Mouse (Mus musculus) kidney, adult 9 months (tissue): ENCODE measurements around the gene AC140267.1.

ENCODE experiments used
- DNase-seq: peaks from one replicate; pipeline ENCODE4 v3.0.0; 2022

AC140267.1 gene

GRCm38 (mm10) chr15:80235535-80235934 is at the start of gene AC140267.1:
TSS of gene AC140267.1 (plus strand) at chr15:80235835.
- no peak for DNase-seq

DNA sequence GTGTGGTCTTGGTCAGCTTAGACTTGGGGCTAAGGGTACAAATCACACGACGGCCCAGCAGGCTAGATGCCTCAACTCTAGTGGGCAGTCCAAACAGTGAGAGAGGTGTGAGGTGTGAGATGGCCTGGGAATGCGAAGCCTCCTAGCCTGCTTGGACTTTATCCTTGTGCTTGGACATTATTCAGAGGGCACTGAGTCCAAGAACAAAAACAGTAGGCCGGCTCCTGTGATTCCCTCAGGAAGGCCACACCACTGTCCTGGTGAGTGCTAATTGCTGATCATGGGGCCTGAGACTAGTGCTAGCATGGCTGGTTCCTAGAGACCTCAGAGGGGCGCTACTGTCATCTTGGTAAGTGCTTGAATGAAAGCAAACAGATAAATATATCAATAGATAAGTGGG is 46.7 kb upstream of the AC140267.1 start:
- DNase-seq: peak; percentile 94

- peak; percentile 88 for DNase-seq
These were observed 45.6 kb upstream of the AC140267.1 start for GRCm38 (mm10) chr15:80190075-80190474.

DNA sequence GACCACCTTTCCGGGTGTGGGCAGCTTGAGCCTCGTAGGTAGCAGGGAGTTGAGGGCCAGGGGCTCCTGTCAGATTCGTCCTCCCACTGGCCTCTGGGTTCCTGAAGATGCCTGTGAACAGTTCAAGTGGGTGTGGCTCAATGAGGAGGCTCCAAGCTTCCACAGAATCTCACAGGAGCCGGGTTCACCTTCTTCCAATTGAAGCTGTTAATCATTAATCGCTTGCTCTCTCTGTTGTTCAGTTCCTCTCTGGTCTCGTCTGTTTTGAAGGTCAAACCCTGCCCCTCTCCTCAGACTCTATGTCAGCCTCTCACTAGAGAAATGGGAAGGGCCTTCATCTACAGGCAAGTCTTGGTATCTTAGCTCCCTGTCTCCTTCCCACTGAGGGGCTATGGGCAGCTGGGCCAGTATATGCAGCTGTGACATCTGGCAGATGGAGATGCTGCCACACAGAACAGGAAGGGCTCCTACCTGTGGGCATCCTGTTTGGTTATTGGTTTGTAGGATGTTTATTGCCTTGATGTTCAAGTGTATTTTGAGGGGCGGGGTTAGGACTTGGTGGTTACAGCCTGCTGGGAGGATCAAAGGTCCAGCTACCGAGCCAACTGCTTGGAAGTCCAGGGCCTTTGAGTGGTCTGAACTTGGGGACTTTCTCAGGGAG is 43.9 kb upstream of the AC140267.1 start:
- peak; percentile 89 for DNase-seq

DNA sequence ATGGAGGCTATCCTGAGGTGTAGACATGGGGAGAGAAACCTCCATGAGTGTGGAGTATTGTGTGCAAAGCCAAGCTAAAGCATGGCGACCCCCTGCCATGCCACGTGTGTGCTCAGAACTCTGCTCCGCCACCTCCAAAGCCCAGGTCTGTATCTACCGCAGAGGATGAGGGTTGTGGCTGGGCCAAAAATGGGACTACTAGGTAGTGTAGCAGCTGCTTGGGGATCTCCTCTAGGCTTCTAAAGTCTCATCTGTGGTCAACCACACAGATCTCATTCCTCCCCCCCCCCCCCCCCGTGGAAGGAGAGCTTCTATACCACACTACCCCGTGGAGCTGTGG is 43.4 kb upstream of the AC140267.1 start:
- no peak for DNase-seq

DNA sequence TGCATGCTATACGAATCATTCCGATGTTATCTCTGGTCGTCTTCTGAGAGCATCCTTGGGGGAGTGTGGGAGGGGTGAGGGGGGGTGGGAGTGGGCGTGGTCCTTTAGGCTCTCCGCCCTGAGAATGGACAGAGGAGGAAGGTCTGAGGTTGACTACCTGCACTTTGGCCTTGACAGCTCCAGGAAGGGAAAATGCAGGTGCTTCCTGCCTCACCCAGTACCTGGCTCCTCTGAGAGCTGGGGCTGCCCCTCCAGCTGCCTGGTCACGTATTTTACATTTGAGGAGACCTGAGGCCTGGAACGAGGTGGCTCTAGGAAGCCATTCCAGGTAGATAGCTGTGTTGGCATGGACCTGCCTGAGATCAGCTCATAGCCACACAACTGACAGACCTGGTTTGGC is 42.8 kb upstream of the AC140267.1 start:
- peak; percentile 51 for DNase-seq

GRCm38 (mm10) chr15:80199556-80199955 is 36.1 kb upstream of the AC140267.1 start:
- no peak for DNase-seq

DNA sequence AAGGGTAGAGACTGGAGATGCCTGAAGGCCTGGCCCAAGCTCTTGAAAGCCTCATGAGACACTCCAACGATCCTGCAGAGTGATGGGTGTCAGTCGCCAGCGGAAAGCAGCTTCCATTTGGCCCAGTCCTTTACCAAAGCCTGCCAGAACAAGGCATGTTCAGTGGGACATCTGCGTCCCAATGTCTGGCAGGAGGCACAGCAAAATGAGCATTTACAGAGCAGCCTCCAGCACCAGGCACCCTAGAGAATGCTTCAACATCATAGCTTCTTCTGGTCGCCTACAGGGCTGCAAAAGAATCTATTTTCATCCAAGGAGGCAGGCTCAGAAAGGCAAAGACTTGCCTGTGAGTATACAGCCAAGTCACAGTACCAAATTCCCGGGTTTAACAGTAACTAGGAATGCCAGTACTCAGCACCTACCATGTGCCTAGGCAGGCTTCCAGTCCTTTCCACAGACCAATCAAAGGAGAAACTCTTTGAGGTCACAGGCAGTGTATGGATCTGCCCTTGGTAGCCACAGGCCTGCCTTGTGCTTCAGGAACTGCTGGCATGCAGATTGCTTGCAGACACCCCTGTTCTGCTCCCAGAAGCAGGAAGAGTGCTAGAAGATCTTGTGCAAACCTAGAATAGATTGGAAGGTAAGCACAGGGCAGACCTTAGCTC is 33.4 kb upstream of the AC140267.1 start:
- peak; percentile 69 for DNase-seq

DNA sequence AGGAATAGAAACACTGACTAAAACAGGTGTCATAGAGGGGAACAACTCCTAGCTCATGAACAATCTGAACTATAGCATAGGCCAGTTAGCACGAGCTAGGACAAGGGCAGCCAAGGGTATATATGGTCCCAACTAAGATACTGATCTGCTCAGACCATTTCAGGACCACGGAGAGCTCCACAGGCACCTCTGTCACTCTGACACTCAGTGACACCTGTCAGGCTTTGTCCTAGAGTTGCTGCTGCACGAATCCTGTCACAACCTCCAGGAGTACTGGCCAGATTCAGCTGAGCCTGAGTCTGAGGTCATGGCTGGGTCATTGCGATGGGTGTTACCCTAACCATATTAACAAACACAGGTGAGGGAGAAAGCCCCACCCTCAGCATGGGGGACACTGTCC is 32.2 kb upstream of the AC140267.1 start:
- no peak for DNase-seq

- no peak for DNase-seq
These were observed 29.5 kb upstream of the AC140267.1 start for GRCm38 (mm10) chr15:80206057-80206565.

GRCm38 (mm10) chr15:80208446-80208845 is 27.2 kb upstream of the AC140267.1 start:
- DNase-seq: peak; percentile 84

DNA sequence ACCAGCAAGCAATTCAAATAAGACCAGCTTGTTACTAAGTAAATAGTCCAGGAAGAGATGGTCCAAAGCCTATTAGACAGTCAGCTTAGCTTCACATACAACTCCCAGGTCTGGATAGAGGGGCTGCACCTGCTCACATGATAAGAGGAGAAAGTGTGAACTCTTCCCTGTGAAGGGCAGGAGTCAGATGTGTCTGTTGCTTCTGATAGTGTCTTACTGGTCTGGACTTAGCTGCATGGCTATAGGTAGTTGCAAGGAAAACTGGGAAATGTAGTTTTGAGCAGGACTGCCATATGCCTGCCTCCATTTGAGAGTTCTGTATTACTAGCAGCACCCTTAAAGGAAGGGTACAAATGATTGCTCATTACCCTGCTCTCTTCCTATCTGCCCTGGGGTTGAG is 21.9 kb upstream of the AC140267.1 start:
- DNase-seq: no peak

DNA sequence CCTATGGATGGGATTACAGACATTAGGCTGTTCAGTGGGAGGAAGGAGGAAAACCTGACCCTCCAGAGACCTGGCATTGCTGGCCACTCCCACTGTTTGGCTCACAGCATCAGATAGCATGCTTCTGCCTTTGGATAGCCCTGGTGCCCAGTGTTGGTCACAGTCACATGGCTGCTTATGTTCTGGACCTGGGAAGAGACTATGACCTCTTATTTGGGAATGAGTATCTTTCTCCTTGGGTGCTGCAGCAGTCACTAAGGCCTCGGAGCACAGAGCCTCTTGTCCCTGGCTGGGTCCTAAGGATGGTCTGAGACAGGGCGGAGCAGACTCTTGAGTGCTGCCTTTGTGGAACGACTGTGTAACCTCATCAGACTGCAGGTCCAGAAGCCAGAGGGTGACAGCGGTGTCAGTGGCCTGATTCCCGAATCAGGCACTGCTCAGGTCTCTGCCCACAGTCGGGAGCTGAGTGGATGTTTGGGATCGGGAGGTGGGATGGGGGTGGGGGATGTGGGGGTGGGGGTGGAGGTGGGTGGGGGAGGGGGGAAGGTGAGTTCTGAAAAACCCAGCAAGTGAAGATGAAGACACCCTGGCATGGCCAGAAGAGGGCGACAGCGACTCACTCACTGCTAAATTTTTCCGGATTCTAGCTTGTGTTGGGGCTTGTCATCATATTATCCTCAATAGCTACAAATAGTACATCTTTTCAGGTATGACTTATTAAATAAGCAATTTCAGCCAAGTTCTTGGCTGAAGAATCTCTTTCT is 19.7 kb upstream of the AC140267.1 start:
- DNase-seq: no peak

DNA sequence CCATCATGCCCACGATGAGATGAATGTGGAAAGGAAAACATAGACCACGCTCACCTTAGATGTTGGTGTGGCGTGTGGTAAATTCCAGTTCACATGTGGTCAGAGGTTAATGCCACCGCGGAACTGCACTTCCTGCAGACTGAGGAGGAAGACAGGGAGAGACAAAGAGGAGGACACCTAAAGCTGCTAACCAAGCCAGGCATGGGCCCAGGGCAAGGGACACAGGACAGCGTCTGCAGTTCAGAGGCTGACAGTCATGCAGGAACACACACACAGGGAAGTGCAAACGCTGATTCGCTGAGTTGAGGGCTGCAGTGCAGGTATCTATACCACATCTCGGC is 19.2 kb upstream of the AC140267.1 start:
- no peak for DNase-seq

DNA sequence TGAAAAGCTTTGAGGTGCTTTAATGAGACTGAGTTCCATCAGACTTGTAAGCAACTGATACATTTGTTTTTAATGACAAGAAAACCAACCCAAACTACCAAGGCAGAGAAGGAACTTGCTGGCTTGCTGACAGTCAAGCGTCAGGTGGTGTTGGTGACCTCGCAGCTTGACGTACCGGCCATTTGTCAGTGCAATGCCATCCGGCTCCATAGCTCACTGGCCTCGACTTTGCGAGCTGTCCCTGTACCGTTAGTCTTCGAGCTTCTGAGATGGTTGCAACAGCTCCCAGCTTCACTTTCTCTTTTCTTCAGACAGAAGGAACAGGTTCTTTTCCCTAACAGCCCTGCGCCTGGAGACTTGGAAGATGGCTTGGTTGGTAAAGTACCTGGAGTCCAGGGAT is 18.2 kb upstream of the AC140267.1 start:
- DNase-seq: no peak

DNA sequence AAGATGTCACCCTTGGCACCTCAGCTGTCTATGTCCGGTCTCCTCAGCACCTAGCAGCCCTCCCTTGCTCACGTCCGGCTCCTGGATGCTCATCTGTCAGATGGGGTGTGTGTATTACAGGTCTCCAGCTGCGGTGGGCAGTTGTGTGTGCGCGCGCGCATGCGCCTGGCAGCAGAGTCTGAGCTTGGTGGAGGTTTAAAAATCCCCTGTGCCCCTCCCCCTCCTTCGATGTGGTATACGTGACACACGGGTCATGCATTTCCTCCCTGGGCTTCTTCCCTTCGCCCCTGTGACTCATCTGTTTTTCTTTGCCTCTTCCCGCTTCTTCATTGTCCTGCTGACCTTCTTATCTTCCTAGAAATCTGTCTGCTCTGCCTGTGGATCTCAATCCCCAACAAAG is 16.4 kb upstream of the AC140267.1 start:
- no peak for DNase-seq

DNA sequence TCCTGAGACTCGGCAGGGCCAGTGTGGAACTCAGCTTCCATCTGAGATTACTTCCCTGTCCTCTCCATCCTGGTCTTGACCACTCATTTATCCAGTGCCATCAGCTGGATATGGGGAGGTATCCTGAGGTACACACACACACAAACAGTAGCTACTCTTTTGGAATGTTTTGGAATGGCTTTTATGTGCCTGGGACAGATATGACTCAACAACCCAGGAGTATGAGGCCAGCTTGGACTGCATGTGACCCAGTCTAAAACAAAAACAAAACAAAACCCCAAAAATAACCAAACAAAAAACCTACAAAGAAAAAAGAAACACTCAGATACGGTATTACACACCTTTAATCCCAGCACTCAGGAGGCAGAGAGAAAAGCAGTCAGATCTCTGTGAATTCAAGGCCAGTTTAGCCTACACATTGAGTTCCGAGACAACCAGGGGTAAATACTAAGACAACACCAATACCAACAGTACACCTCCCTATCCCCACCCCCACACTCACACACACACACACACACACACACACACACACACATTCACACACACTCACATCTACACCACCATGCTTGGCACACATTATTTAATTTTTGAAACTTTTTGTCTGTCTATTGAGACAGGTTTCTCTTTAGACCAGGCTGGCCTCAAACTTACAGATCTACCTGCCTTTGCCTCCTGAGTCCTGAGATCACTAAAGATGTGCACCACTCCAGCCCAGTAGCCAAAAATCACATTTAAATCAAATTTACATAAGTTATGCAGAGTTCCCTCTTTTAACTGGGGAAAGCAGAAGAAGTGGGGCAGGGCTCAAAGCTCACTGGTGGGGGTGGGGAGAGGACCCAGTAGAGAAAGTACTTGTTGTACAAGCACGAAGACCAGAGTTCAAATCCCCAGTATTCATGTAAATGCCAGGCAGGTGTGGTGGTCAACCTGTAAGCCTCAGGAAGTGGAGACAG is 15.7 kb upstream of the AC140267.1 start:
- DNase-seq: no peak

DNA sequence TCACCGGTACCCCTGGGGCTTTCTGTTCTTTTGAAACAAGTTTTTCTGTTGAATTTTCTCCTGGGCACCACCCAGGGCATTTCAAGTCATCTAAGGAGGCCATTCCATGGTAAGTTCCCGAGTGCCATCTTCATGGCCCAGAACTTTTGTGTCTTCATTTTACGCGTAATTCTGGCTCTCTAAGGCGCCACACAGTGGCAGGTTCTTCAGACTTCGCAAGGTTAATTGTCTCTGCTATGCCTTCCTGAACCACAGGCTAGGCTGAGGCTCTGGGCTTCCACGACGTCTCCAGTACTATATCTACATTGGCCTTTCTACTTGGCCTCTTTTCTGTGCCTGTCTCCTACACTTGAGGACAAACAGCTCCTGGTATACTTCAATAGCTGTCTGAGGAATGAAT is 14.6 kb upstream of the AC140267.1 start:
- DNase-seq: no peak

GRCm38 (mm10) chr15:80223751-80224150 is 11.9 kb upstream of the AC140267.1 start:
- no peak for DNase-seq

DNA sequence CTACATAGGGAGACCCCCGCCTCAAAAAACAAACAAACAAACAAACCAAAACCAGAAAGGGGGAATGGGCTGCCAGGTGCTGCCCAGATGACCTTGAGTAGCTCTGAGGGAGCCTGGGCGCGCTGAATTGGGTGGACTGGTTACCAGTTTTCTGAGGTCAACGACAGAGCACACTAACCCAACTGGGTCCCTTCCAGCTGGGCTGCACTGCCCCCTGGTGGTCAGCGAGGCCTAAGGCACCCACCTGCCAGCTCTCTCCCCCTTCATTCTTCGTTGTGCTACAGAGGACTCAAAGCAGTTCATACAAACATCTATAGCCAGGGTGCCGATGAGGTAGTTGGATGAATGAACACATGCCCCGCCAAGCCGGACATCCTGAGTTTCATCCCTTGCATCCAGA is 10.4 kb upstream of the AC140267.1 start:
- DNase-seq: peak; percentile 80

DNA sequence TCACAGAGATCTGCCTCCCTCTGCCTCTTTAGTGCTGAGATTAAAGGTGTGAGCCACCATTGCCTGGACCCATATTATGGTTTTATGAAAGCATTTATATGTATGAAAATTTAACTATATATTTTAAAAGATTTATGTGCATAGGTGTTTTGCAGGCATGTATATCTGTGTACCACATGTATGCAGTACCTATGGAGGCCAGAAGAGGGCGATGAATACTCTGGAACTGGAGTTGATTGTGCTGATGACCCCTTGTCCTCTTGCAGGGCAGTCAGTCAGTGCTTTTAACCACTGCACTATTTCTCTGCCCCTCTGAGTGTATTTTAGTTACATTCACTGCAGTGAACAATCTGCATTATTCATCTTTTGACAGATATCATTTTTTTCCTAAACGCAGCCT is 9.8 kb upstream of the AC140267.1 start:
- peak; percentile 81 for DNase-seq

GRCm38 (mm10) chr15:80228071-80228800 is 7.4 kb upstream of the AC140267.1 start:
- DNase-seq: no peak
